Mouse (Mus musculus) heart, postnatal 10 days (tissue): ENCODE measurements around the gene Rpusd1. TPM values are rescaled to one million over a fixed set of nuclear protein-coding genes. Genes with fewer than 3 reads are reported as not detected.

Experiments used
- DNase-seq, 2 experiments: peaks; one replicate each; pipeline ENCODE4 v3.0.0; 2021
- intact Hi-C: fragments of 180-260 bp; cut with DNase I; formaldehyde crosslinking; loops from one replicate; pipeline ENCODE4 v1.15.1; 2025
- microRNA-seq, 2 experiments: library from miRNA; unstranded; fragments of <30 nt; microRNA quantifications; one replicate each; pipeline ENCODE4 v1.2.0; 2022
- total RNA-seq, 2 experiments: library from RNA; stranded (reverse); gene quantifications; 2 replicates each; pipeline ENCODE4 v1.2.3; 2021

The Rpusd1 gene
- total RNA-seq, 2 experiments from 2014 or later: 4.6 to 5.7 TPM

DNA sequence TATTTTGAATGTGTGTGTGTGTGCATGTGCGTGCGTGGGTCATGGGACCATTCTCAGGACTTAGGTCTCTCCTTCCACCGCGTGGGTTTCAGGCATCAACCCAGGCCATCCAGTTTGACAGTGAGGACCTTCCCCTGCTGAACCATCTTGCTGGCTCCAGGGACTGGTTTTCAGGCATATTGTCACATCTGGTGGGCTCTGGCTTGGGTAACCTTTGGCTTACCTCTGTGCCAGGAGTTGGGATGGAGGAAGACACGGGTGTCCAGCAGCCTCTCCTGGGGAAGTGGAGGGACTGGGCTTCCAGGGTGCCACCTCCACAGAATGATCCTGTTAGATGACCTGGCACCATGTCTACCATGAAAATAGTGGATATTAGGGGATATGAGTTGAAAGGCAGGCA, 50.5 kb downstream of the Rpusd1 start:
- DNase-seq: no peak
- intact Hi-C loops: no loop called here

Small RNAs within 50 kb of the gene (microRNA-seq; reads per million reads assigned to microRNA genes)
- gene Gm25083 (0 reads per million in 2 experiments), gene Mir6966 (0.70 to 3.6 reads per million in 2 experiments)

Other genes starting within 250 kb of the Rpusd1 start
- not detected for gene Sstr5, start 230.4 kb upstream of the Rpusd1 start, total RNA-seq
- under 1 TPM; 0.72 to 0.93 TPM for gene Sox8, start 157.0 kb upstream of the Rpusd1 start, total RNA-seq
- gene Lmf1, start 148.6 kb upstream of the Rpusd1 start, total RNA-seq: 10 to 100 TPM; 25.4 to 27.0 TPM
- 1 to 10 TPM in 1 of 2 experiments, under 1 TPM in 1; 0.38 to 1.9 TPM for gene Gng13, start 10.5 kb upstream of the Rpusd1 start, total RNA-seq
- 1 to 10 TPM; 4.2 to 5.1 TPM for gene Chtf18, start 251 bp upstream of the Rpusd1 start, total RNA-seq
- not detected for gene Mslnl, start 8.4 kb downstream of the Rpusd1 start, total RNA-seq
- gene Msln, start 26.7 kb downstream of the Rpusd1 start, total RNA-seq: 10 to 100 TPM; 38.5 to 40.6 TPM
- 10 to 100 TPM; 43.2 to 49.3 TPM for gene Narfl, start 46.1 kb downstream of the Rpusd1 start, total RNA-seq
- gene Haghl, start 58.0 kb downstream of the Rpusd1 start, total RNA-seq: 10 to 100 TPM; 23.8 to 25.7 TPM
- under 1 TPM in 1 of 2 experiments, not detected in 1; 0.14 TPM for gene Ccdc78, start 58.9 kb downstream of the Rpusd1 start, total RNA-seq
- gene Fam173a, start 65.2 kb downstream of the Rpusd1 start, total RNA-seq: 10 to 100 TPM; 37.8 to 38.9 TPM
- gene AC134908.4, start 68.0 kb downstream of the Rpusd1 start, total RNA-seq: not detected
- 10 to 100 TPM; 59.7 to 60.9 TPM for gene Metrn, start 69.5 kb downstream of the Rpusd1 start, total RNA-seq
- 1 to 10 TPM in 1 of 2 experiments, under 1 TPM in 1; 0.67 to 1.2 TPM for gene Fbxl16, start 81.4 kb downstream of the Rpusd1 start, total RNA-seq
- gene Wdr24, start 96.0 kb downstream of the Rpusd1 start, total RNA-seq: 10 to 100 TPM; 10.1 to 12.2 TPM
- 10 to 100 TPM; 33.7 to 34.5 TPM for gene Jmjd8, start 101.2 kb downstream of the Rpusd1 start, total RNA-seq
- 100 to 1,000 TPM; 123 to 132 TPM for gene Stub1, start 105.7 kb downstream of the Rpusd1 start, total RNA-seq
- 1 to 10 TPM; 2.2 to 2.6 TPM for gene Rhbdl1, start 109.6 kb downstream of the Rpusd1 start, total RNA-seq
- gene Gm20683, start 114.1 kb downstream of the Rpusd1 start, total RNA-seq: 1 to 10 TPM; 4.2 to 4.7 TPM
- 10 to 100 TPM; 80.4 to 86.5 TPM for gene Rhot2, start 117.2 kb downstream of the Rpusd1 start, total RNA-seq
- 1 to 10 TPM; 3.9 to 6.2 TPM for gene Wdr90, start 133.8 kb downstream of the Rpusd1 start, total RNA-seq
- 100 to 1,000 TPM; 191 to 218 TPM for gene Mcrip2, start 141.1 kb downstream of the Rpusd1 start, total RNA-seq
- gene Mettl26, start 147.4 kb downstream of the Rpusd1 start, total RNA-seq: 10 to 100 TPM; 15.4 to 15.7 TPM
- under 1 TPM; 0.62 to 0.96 TPM for gene Wfikkn1, start 153.2 kb downstream of the Rpusd1 start, total RNA-seq
- gene Rab40c, start 192.1 kb downstream of the Rpusd1 start, total RNA-seq: 10 to 100 TPM; 13.4 to 18.8 TPM
- 10 to 100 TPM; 76.6 to 78.5 TPM for gene Pigq, start 217.3 kb downstream of the Rpusd1 start, total RNA-seq
- gene Nhlrc4, start 217.3 kb downstream of the Rpusd1 start, total RNA-seq: not detected
- gene A930017K11Rik, start 224.9 kb downstream of the Rpusd1 start, total RNA-seq: not detected